Mouse (Mus musculus) heart, adult 2 months (tissue): Measurements from ENCODE around the gene Eef2. TPM values are rescaled to one million over a fixed set of nuclear protein-coding genes. Genes with fewer than 3 reads are reported as not detected.
A peak's percentile ranks its signal among the peaks of the same experiment; 100 is the strongest.

ENCODE experiments used
- DNase-seq, 2 experiments: peaks; one replicate each; pipeline ENCODE4 v3.0.0; 2021
- H3K27ac ChIP-seq: fragments of 200-600 bp; 2 replicates; pipeline ENCODE4 v1.8.1; 2022
- H3K27me3 ChIP-seq: fragments of 200-500 bp; 2 replicates; pipeline ENCODE4 v1.6.1; 2012; ENCODE audit warnings: mild to moderate bottlenecking, low read length, inconsistent platforms, mixed read lengths; ENCODE audit not compliant: control insufficient read depth, insufficient read depth
- H3K36me3 ChIP-seq: fragments of 200-500 bp; 2 replicates; pipeline ENCODE4 v1.6.1; 2012; ENCODE audit warnings: low read length, inconsistent platforms; ENCODE audit not compliant: control insufficient read depth, insufficient read depth
- H3K4me1 ChIP-seq: fragments of 200-500 bp; 2 replicates; pipeline ENCODE4 v1.6.1; 2011; ENCODE audit warnings: low read length; ENCODE audit not compliant: control insufficient read depth, insufficient read depth
- H3K4me3 ChIP-seq: fragments of 200-600 bp; 2 replicates; pipeline ENCODE4 v1.8.1; 2022
- H3K79me2 ChIP-seq: fragments of 200-500 bp; replicated peaks from 2 replicates; pipeline ENCODE4 v1.6.1; 2012; ENCODE audit warnings: mild to moderate bottlenecking, inconsistent platforms, low read length, moderate library complexity, mixed read lengths; ENCODE audit not compliant: control insufficient read depth, insufficient read depth
- H3K9ac ChIP-seq: fragments of 200-500 bp; 2 replicates; pipeline ENCODE4 v1.6.1; 2012; ENCODE audit warnings: low read depth, mild to moderate bottlenecking, control low read depth, inconsistent platforms, low read length, mixed read lengths
- CTCF ChIP-seq: fragments of 200-600 bp; IDR thresholded peaks from 2 replicates; pipeline ENCODE4 v1.8.1; 2022; ENCODE audit warnings: antibody characterized with exemption, mild to moderate bottlenecking, moderate library complexity
- EP300 ChIP-seq: fragments of 200-500 bp; IDR thresholded peaks from 2 replicates; pipeline ENCODE4 v1.6.1; 2011; ENCODE audit warnings: low read depth, low read length, control low read depth; ENCODE audit not compliant: insufficient read depth
- POLR2A ChIP-seq: fragments of 200-500 bp; IDR thresholded peaks from 2 replicates; pipeline ENCODE4 v1.6.1; 2011; ENCODE audit warnings: mild to moderate bottlenecking, low read depth, low read length, control low read depth; ENCODE audit not compliant: insufficient read depth
- WGBS: fragments of 180-500 bp; shearing (Covaris S2); methylation state at CpG from one replicate; pipeline ENCODE4 v1.1.7; 2018; 5-methylcytosine and 5-hydroxymethylcytosine counted together
- intact Hi-C: fragments of 180-260 bp; cut with DNase I; formaldehyde crosslinking; loops from one replicate; pipeline ENCODE4 v1.15.1; 2025
- polyA plus RNA-seq: library from polyadenylated mRNA; depleted of rRNA; stranded (reverse); fragments of >200 nt; gene quantifications from 2 replicates; pipeline ENCODE4 v1.2.3, GENCODE M21; 2012
- total RNA-seq, 2 experiments: library from RNA; stranded (reverse); gene quantifications; 2 replicates each; pipeline ENCODE4 v1.2.3; 2021

Gene Eef2
- total and polyA plus RNA-seq, 3 experiments, result 887 to 1,244 (median 1,027) TPM

- no peaks in the 10 kb centered on the region for H3K79me2 ChIP-seq
- peaks cover 5% of the 10 kb centered on the region for H3K4me1 ChIP-seq
- intact Hi-C loops, result no loop called here
- DNase-seq, result peak; percentile 48 to 56
- peak; percentile 58; the same call in 1 of the 2 replicates for TF ChIP-seq POLR2A
- no peak for TF ChIP-seq CTCF
- H3K36me3 ChIP-seq, result no peaks in the 10 kb centered on the region
- peak overlapping the region; percentile 96 for H3K27ac ChIP-seq
- H3K4me3 ChIP-seq, result peak overlapping the region; percentile 55
- 36% methylated on average over 11 of the region's 11 CpGs for WGBS
- H3K27me3 ChIP-seq, result no peaks in the 10 kb centered on the region; the same call in 1 of the 2 replicates
- peak overlapping the region; percentile 82 for H3K9ac ChIP-seq
Measured at GRCm38 (mm10) chr10:81196470-81197065, 20.1 kb downstream of the Eef2 start.

- Histone ChIP-seq H3K79me2 (no peaks in the 10 kb centered on the region), H3K36me3 (no peaks in the 10 kb centered on the region), H3K4me3 (peak overlapping the region; percentile 55; the same call in 1 of the 2 replicates), H3K4me1 (peaks cover 5% of the 10 kb centered on the region), H3K27me3 (no peaks in the 10 kb centered on the region; the same call in 1 of the 2 replicates), H3K9ac (peak overlapping the region; percentile 29; the same call in 1 of the 2 replicates), H3K27ac (peak overlapping the region; percentile 96)
- DNase-seq, result peak; percentile 32 to 64
- 27% methylated on average over 6 of the region's 6 CpGs for WGBS
- intact Hi-C loops, result no loop called here
- TF ChIP-seq POLR2A (peak; percentile 66), CTCF (no peak), EP300 (peak; percentile 82)
Measured at GRCm38 (mm10) chr10:81197305-81197704, 20.9 kb downstream of the Eef2 start.

- Histone ChIP-seq H3K27me3 (no peaks in the 10 kb centered on the region; the same call in 1 of the 2 replicates), H3K27ac (peak overlapping the region; percentile 96)
Measured at GRCm38 (mm10) chr10:81198230-81198629, 21.8 kb downstream of the Eef2 start.

GRCm38 (mm10) chr10:81198990-81199389 is 22.6 kb downstream of the Eef2 start:
- intact Hi-C loops, result loop anchor here (1.0 kb wide), 1 partner anchor 19 kb away; no protein-coding TSS in a partner anchor
- H3K27ac ChIP-seq, result peak overlapping the region; percentile 96
- H3K79me2 ChIP-seq, result no peaks in the 10 kb centered on the region
- H3K4me3 ChIP-seq, result no peak overlapping the region
- no peaks in the 10 kb centered on the region for H3K36me3 ChIP-seq
- no peak for TF ChIP-seq CTCF
- TF ChIP-seq POLR2A, result peak; percentile 3; the same call in 1 of the 2 replicates
- TF ChIP-seq EP300, result peak; percentile 77; the same call in 1 of the 2 replicates
- no peak for DNase-seq
- no peaks in the 10 kb centered on the region for H3K4me1 ChIP-seq
- no peaks in the 10 kb centered on the region; the same call in 1 of the 2 replicates for H3K27me3 ChIP-seq
- 52% methylated on average over 6 of the region's 6 CpGs for WGBS
- H3K9ac ChIP-seq, result no peak overlapping the region

More at GRCm38 (mm10) chr10:81198230-81198629, 21.8 kb downstream of the Eef2 start:
- H3K4me1 ChIP-seq, result peaks cover 2% of the 10 kb centered on the region
- H3K36me3 ChIP-seq, result no peaks in the 10 kb centered on the region
- H3K79me2 ChIP-seq, result no peaks in the 10 kb centered on the region
- intact Hi-C loops, result loop anchor here (1.0 kb wide), 1 partner anchor 20 kb away; no protein-coding TSS in a partner anchor
- H3K9ac ChIP-seq, result no peak overlapping the region
- DNase-seq, result peak; percentile 44 to 55
- no peak; the same call in 1 of the 2 replicates for TF ChIP-seq EP300
- no peak; the same call in 1 of the 2 replicates for TF ChIP-seq POLR2A
- peak; percentile 88 for TF ChIP-seq CTCF
- no peak overlapping the region for H3K4me3 ChIP-seq
- WGBS, result under 1% methylated on average over 9 of the region's 9 CpGs

GRCm38 (mm10) chr10:81200141-81200540 is 23.7 kb downstream of the Eef2 start:
- H3K4me3 ChIP-seq, result no peak overlapping the region
- 63% methylated on average over 13 of the region's 13 CpGs for WGBS
- H3K27ac ChIP-seq, result peak overlapping the region; percentile 96
- no peaks in the 10 kb centered on the region; the same call in 1 of the 2 replicates for H3K27me3 ChIP-seq
- no peak for TF ChIP-seq CTCF
- peak; percentile 80 for TF ChIP-seq EP300
- peak; percentile 72 for TF ChIP-seq POLR2A
- DNase-seq, result peak; percentile 36 to 42
- H3K4me1 ChIP-seq, result no peaks in the 10 kb centered on the region
- intact Hi-C loops, result no loop called here
- H3K79me2 ChIP-seq, result no peaks in the 10 kb centered on the region
- H3K9ac ChIP-seq, result peak overlapping the region; percentile 8; the same call in 1 of the 2 replicates
- no peaks in the 10 kb centered on the region for H3K36me3 ChIP-seq

- H3K27me3 ChIP-seq, result no peaks in the 10 kb centered on the region
Measured at GRCm38 (mm10) chr10:81200605-81201287, 24.3 kb downstream of the Eef2 start.

More at GRCm38 (mm10) chr10:81200605-81201287, 24.3 kb downstream of the Eef2 start:
- H3K4me1 ChIP-seq, result no peaks in the 10 kb centered on the region
- intact Hi-C loops, result no loop called here
- 62% methylated on average over 20 of the region's 20 CpGs for WGBS
- TF ChIP-seq EP300, result peak; percentile 56; the same call in 1 of the 2 replicates
- no peak for TF ChIP-seq CTCF
- TF ChIP-seq POLR2A, result peak; percentile 47
- H3K36me3 ChIP-seq, result no peaks in the 10 kb centered on the region
- peak overlapping the region; percentile 96 for H3K27ac ChIP-seq
- H3K4me3 ChIP-seq, result no peak overlapping the region
- H3K79me2 ChIP-seq, result no peaks in the 10 kb centered on the region
- DNase-seq, result peak; percentile 27 to 39
- H3K9ac ChIP-seq, result peak overlapping the region; percentile 45
